Mouse (Mus musculus) 3134 (cell line): Measurements from ENCODE around the gene Kctd8.
"Not testable (repeated sequence)": the region's sequence is repeated elsewhere in the genome, so short reads cannot be mapped to it uniquely, and the experiment has no call there.

Experiments used
- DNase-seq: peaks from one replicate; pipeline ENCODE4 v3.0.0-alpha.2; 2011; ENCODE audit warnings: low spot score; ENCODE audit not compliant: insufficient read length; ENCODE audit errors: extremely low read depth

Gene Kctd8

GRCm38 (mm10) chr5:69340919-69341801, at the start of gene Kctd8:
Kctd8 (minus strand) TSS chr5:69341679.
- peak; percentile 8 for DNase-seq

- no peak for DNase-seq
Observed at GRCm38 (mm10) chr5:69379072-69379471, 37.6 kb upstream of the Kctd8 start.

DNA sequence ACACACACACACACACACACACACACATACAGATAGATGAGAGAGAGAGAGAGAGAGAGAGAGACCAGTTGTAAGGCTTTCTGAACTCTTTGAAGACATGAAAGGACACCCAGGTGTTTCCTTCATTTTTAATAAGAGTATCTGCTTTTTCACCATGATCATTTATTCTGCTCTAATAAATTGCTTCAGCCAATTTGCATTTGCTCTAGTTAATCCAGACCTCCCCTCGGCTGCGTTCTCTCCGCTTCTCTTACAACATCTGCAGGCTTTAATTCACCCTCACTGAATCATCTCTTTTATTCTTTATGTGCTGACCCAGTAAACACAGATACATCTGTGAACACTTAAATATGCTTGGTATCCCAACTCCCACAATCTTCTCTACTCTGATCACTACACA, 9.1 kb upstream of the Kctd8 start:
- DNase-seq = no peak

DNA sequence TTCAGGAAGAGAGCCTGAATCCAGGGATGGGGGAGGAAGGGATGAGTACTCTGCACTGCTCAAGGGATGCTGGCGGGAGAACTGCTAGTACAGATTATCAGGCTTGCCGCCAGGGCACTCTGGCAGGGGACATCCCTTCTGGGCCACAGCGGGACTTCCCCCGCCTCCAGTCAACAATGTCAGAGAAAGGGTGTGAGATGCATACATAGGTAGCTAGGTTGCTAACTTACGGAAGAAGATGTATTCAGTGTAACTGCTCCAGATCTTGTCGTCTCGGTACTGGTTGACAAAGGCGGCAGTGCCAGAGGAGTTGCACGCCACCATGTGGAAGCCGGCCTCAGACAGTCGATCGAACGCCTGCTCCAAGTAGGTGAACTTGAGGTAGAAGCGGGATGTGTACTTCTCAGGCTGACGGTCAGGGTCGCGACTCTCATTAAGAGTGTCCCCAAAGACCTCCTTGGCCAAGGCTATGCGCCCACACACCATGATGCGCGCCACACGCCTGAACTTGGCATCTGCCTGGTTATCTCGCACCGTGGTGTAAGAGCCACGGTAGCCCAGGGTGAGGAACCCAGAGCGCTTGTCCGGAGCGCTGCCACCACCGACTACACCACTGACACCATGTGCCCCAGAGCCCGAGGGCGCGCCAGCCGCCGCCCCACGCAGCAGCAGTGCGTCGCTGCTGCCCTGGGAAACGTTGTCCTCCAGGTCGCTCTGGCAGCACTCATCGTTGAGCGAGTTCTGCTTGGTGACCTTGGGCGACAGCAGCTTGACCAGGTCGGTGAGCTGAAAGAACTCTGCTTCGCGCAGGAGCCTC, 1.2 kb downstream of the Kctd8 start:
- peak; percentile 2 for DNase-seq

- no peak for DNase-seq
Observed at GRCm38 (mm10) chr5:69339623-69339970, 1.9 kb downstream of the Kctd8 start.

DNA sequence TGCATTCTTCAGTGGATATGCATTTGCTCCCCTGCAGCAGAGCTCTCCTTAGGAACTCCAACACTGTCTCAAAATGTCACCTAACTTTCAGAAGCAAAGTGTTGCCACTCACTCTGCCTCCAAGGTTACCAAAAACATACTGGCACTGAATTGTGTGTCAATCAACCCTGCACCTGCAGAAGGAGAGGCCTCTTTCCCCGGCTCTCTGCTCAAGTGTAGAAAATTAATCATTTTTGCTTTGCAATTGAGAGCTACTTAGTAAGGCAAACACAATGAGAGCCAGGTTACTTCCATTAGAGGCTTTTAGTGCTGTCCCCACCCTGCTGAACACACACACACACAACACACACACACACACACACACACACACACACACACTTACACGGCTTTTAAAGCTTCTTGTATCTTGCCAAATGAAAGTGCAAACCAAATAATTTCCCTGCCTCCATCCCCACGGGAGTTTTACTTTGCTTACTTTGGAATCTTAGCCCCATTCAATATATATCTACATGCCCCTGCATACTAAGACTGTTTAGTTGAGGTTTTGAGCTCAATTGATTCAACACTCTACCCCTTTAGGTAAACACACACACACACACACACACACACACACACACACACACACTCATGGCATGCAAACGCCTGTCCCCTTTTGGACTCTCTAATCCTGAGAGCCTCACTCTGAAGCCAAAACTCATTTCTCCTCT, 2.4 kb downstream of the Kctd8 start:
- no peak for DNase-seq

- no peak for DNase-seq
Observed at GRCm38 (mm10) chr5:69327561-69327960, 13.9 kb downstream of the Kctd8 start.

GRCm38 (mm10) chr5:69324566-69325230, 16.8 kb downstream of the Kctd8 start:
- no peak for DNase-seq

GRCm38 (mm10) chr5:69312611-69313010, 28.9 kb downstream of the Kctd8 start:
- no peak for DNase-seq

- no peak for DNase-seq
Observed at GRCm38 (mm10) chr5:69301665-69302064, 39.8 kb downstream of the Kctd8 start.

DNA sequence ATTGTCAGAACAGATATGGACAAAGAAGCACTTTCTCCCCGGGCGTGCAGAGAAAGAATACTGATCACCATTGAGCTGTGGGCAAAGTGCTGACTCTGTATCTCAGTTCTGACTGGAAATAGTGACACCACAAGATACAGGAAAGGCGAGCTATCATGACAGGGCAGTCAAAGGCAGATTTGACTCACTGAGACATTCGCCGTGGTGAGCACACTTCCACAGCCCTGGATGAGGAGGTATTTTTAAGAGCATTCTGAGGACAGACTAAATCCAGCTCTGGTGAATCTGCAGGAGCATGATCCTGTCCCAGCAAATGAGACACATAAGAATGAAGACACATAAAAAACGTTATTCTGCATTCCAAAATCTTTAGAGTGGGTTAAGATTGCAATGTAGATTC, 49.1 kb downstream of the Kctd8 start:
- DNase-seq = no peak

GRCm38 (mm10) chr5:69284359-69284758, 57.1 kb downstream of the Kctd8 start:
- DNase-seq = no peak

DNA sequence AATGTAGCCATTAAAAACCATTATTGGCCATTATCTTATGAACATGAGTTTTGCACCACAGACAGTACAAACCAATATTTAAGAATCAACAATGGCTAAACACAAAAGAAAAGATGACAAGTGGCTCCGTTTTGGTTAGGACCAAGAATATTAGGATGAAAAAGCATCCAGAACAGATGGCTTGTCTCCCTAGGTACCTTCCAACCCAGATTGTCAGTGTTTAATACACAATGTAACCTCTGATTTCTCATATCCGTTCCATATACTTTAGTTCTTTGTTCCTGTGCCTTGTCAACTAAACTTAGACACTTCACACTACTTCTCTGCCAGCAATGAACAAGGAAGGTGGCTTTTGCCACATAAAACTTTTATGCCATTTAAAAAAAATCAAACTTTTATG, 89.1 kb downstream of the Kctd8 start:
- no peak for DNase-seq

GRCm38 (mm10) chr5:69241931-69242330, 99.5 kb downstream of the Kctd8 start:
- no peak for DNase-seq

GRCm38 (mm10) chr5:69233560-69233959, 107.9 kb downstream of the Kctd8 start:
- DNase-seq = no peak

- not testable (repeated sequence) for DNase-seq
Observed at GRCm38 (mm10) chr5:69231649-69232048, 109.8 kb downstream of the Kctd8 start.

- DNase-seq = no peak
Observed at GRCm38 (mm10) chr5:69227147-69227546, 114.3 kb downstream of the Kctd8 start.

GRCm38 (mm10) chr5:69222608-69223007, 118.9 kb downstream of the Kctd8 start:
- DNase-seq = no peak

GRCm38 (mm10) chr5:69215216-69215615, 126.3 kb downstream of the Kctd8 start:
- no peak for DNase-seq

DNA sequence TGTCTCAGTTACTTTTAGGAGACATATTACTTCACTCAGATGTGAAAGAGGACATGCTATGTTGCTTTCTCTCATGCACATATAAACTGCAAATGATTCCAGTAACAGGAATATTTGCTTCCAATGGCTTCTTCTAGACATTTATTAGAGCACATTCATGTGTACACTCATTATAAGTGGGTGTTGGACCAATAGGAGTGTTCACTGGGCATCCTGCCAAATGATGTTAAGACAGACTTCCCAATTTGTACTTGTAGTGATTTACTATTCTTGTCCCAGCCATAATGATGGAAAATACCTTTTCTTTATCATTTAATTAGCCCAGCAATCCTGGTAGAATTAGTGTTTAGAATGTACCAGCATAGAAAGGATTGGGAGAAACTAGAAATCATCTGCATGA, 132.1 kb downstream of the Kctd8 start:
- DNase-seq = no peak

GRCm38 (mm10) chr5:69207713-69208112, 133.8 kb downstream of the Kctd8 start:
- no peak for DNase-seq
